Mouse (Mus musculus): Measurements from ENCODE around the gene Iqgap2. TPM values are rescaled to one million over a fixed set of nuclear protein-coding genes. Genes with fewer than 3 reads are reported as not detected.
A peak's percentile ranks its signal among the peaks of the same experiment; 100 is the strongest.

Gene Iqgap2
- total RNA-seq, 2 experiments from 2014 or later = 82.0 to 83.5 TPM

- DNase-seq (ENCODE audit: extremely low spot score in 1 of 2, low spot score in 1 of 2) = no peak
Measured at GRCm38 (mm10) chr13:95782311-95782968, 109.3 kb downstream of the Iqgap2 start.

DNA sequence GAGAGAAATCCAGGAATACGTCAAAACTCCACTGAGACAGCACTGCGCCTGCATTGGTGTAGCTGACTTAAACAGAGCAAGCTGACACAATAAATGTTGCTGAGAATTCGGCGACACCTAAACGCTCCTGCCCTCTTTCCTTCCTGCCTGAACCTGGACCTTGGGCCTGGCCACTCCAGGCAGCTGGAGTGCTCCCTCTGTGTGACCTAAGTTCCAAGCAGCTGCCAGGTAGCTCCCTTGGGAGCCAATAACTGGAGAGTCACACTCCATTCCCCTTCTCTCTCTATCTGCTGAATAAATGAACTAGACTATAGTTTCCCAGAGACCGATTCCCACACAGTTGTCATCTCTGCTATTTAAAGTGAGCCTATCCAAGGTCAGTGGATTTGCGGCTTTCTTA, 111.7 kb downstream of the Iqgap2 start:
- DNase-seq (ENCODE audit: extremely low spot score in 1 of 2, low spot score in 1 of 2) = no peak

GRCm38 (mm10) chr13:95779261-95779660, 112.5 kb downstream of the Iqgap2 start:
- DNase-seq (ENCODE audit: extremely low spot score in 1 of 2, low spot score in 1 of 2) = no peak

- peak in 1 of 2 experiments; percentile 39 for DNase-seq (ENCODE audit: extremely low spot score in 1 of 2, low spot score in 1 of 2)
Measured at GRCm38 (mm10) chr13:95778761-95779161, 113.0 kb downstream of the Iqgap2 start.

GRCm38 (mm10) chr13:95777651-95778391, 113.9 kb downstream of the Iqgap2 start:
- no peak for DNase-seq (ENCODE audit: extremely low spot score in 1 of 2, low spot score in 1 of 2)

DNA sequence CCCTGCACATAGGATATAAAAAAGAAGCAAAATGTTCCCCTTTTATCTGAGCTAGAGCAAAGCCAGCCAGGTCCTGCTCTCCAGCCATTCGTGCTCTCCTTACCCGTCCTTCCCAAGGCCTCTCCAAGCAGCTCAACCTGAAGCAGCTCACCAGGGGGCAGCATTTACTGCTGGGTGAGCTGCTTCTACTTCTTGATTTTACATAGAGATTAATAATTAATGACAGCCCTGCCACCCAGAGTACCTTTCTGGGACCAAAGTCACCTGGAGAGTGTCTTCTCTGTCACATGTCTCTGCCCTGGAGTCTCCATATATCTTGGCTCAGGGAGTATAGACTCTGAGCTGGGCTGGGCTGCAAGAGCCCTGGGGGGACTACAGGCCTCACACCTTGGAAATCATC, 114.5 kb downstream of the Iqgap2 start:
- DNase-seq (ENCODE audit: extremely low spot score in 1 of 2, low spot score in 1 of 2) = peak in 1 of 2 experiments; percentile 63

DNA sequence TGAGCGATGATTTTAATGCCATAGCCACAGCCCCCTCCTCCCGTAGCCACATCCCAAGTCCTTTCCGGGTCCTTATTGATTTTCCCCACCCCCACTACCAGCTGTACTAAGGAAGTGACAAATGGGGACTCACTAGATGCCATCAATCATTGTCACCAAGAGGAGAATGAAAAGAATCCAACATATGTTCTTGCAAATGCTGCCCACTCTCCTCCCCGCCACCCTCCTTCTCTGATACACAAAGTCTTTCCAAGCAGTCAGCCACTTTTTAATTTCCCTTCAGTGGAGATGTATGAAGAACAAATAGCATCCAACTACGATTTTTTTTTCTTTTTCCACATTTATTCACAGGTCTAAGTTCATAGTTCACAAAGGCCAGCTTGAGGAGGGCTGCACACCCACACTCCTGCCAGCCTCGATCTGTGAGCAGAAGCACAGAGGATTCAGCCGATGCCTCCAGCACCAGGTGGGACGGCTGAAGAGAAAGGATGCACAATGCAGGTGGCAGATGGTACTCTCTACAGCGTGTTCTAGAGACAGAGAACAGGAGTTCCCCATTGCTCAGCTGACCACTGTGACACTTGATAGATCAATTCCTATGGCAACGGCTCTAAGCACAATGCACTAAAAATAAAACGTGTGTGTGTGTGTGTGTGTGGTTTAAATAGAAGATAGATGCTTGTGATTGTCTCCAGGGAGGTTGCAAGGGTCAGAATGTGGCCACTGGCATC, 116.6 kb downstream of the Iqgap2 start:
- DNase-seq (ENCODE audit: extremely low spot score in 1 of 2, low spot score in 1 of 2) = peak in 1 of 2 experiments; percentile 44

DNA sequence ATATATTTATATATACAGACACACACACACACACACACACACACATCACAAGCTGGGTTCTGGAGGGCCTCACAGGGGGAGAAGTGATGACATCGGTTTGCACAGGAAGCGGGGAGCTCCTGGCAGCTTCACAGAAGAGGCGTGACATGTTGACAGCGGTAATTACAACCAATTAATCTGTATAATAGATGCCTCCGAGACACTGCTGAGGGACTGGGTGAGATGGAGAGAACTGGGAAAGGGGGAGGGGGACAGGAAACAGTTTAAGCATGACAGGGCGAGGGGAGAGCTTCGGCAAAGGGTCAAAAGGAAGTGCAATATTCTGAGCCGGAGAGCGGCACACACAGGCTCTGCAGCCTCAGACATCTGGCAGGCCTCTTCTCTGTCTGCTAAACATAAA, 126.7 kb downstream of the Iqgap2 start:
- DNase-seq (ENCODE audit: extremely low spot score in 1 of 2, low spot score in 1 of 2) = no peak

DNA sequence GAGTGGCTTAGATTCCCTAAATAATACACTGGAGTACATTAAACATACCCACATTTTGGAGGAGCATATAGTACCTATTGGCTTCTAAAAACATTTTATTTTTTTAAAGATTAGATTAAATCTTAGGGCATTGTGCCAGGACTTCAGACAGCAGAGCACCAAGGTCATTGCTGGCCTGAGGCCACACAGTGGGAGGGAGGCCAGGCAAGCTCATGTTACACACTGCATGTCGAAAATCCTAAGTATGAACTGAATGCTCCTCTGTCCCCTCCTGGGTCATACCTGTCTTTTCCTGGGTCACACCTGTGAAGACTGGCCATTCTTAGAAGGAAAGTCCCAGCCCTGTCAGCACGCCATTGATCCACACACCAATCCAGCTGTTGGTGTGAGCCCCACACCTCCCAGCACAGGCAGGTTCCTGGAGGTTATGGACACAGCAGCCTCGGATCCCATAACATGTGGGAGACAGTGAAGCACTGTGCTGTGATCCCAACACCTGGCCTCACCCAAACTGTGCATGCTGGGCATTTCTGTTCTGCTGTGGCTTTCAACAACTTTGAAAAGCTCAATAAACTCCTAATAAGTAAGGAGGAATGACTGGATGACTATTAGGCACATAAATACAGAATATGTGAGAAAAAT, 127.7 kb downstream of the Iqgap2 start:
- no peak for DNase-seq (ENCODE audit: extremely low spot score in 1 of 2, low spot score in 1 of 2)

GRCm38 (mm10) chr13:95759810-95760209, 131.9 kb downstream of the Iqgap2 start:
- DNase-seq (ENCODE audit: extremely low spot score in 1 of 2, low spot score in 1 of 2) = no peak

- no peak for DNase-seq (ENCODE audit: extremely low spot score in 1 of 2, low spot score in 1 of 2)
Measured at GRCm38 (mm10) chr13:95754285-95754684, 137.4 kb downstream of the Iqgap2 start.

DNA sequence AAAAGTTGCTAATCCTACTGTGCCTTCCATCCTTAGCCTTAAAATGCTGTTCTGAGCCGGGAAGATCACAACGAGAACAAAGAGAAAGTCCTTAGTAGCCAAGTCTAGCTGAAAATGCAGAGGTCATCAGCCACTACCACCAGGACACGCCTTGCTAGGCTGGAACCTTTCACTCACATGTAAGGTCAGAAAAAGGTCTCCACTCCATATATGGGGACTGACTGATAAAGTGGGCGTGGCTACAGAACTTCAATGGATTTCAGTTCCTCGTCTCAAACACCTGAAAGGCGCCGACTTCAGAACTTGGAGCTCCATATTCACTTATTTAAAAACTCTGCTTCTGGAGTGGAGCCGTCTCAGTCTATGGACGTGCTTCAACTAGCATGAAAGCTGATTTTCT, 139.3 kb downstream of the Iqgap2 start:
- no peak for DNase-seq (ENCODE audit: extremely low spot score in 1 of 2, low spot score in 1 of 2)

DNA sequence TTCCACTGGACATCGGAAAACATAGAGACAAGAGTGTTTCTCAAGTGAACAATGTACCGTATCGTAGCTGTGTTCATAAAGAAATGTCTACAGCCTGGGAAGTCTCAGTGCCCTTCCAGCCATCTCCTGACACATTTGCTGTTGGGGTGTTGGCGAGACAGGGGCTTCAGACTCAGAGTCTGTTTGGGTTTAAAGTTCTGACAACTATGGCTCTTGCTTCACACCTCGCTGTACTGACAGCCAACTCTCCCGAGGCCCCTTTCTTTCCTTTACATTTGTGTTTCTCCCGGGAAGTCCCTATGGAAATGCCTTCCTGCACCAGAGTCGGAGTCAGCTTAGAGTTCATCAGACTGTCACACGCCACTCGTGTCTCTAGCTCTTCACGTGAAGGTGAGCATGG, 144.2 kb downstream of the Iqgap2 start:
- no peak for DNase-seq (ENCODE audit: extremely low spot score in 1 of 2, low spot score in 1 of 2)

GRCm38 (mm10) chr13:95747101-95747500, 144.6 kb downstream of the Iqgap2 start:
- DNase-seq (ENCODE audit: extremely low spot score in 1 of 2, low spot score in 1 of 2) = no peak

GRCm38 (mm10) chr13:95746509-95746908, 145.2 kb downstream of the Iqgap2 start:
- DNase-seq (ENCODE audit: extremely low spot score in 1 of 2, low spot score in 1 of 2) = peak; percentile 40 to 59

DNA sequence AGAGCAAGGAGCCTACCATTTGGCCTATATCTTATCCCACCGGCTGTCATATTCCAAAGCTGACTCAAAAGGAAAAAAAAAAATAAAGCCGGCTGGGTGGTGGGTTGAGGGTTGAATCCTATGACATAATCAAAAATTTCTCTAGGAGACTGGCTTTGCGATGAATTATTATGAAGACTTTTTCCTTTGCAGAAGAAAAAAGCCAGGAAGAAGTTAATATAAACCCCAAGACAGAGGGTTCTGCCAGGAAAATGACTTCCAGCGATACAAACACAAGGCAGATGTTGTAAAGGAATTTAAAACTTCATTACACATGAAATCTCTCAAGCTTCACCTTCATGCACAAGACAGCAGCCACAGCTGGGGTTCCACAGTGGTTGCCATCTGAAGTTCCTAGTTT, 146.3 kb downstream of the Iqgap2 start:
- DNase-seq (ENCODE audit: extremely low spot score in 1 of 2, low spot score in 1 of 2) = no peak

DNA sequence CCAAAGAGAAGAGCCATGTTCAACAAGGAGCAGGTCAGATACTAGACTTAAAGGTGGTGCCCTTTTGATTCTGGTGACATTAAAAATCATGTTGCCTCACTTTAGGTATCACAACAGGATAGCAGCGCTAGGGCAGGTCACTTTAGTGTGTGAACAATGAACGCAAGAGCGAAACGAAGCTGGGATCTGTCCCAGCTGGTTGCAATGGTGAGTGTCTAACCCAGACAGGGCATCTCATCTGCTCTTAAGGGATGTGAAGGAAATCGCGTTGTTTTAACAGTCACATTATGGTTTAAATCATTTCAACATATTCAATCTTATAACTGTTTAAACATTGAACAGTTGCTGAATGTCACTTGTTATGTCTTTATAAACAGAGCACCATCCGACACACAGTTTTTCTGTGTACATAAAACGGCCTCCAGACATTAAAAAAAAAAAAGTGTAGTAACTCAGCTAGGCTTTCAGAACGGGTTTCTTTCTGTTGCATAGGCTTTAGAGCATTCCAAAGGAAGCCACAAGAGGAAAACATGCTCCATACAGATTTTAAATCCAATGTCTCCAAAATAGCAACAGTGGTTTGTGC, 148.7 kb downstream of the Iqgap2 start:
- no peak for DNase-seq (ENCODE audit: extremely low spot score in 1 of 2, low spot score in 1 of 2)

DNA sequence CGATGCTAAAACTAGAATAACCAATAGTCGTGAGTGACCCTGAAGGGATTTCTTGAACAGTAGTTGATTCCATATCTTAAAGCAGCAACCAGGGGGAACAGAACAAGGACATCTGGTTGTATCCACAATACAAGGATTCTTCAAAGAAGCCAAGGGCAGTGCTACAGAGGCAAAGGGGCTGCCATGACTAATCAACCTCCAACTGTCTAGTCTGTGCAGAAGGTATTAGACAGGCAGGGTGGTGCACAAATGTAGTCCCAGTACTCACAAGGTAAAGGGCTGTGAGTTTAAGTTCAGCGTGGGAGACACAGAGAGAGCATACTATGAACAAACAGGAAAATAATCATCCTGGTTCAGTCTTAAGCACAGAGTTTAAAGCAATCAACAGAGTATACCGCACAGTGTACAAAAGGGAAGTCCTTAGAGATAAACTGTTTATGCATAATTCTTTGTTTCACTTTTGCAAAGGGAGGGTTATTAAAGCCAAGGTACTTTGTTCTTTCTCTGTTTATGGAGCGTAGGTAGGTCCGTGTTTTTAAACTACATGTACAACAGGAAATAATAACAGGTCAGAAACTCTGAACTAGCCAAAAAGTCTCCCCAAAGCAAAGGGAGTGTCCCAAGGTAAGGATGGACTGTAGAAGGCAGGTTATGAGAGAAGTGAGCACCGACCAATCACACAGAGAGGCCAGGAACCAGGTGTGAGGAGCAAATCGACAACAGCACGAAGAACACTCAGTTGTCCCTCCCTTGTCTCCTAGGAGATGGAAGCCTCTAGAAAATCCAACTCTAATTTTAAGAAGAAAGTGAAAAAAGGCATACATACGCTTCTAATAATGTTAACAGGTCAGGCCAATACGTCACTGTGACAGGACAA, 149.7 kb downstream of the Iqgap2 start:
- no peak for DNase-seq (ENCODE audit: extremely low spot score in 1 of 2, low spot score in 1 of 2)

- DNase-seq (ENCODE audit: extremely low spot score in 1 of 2, low spot score in 1 of 2) = peak in 1 of 2 experiments; percentile 24
Measured at GRCm38 (mm10) chr13:95739651-95740050, 152.1 kb downstream of the Iqgap2 start.

DNA sequence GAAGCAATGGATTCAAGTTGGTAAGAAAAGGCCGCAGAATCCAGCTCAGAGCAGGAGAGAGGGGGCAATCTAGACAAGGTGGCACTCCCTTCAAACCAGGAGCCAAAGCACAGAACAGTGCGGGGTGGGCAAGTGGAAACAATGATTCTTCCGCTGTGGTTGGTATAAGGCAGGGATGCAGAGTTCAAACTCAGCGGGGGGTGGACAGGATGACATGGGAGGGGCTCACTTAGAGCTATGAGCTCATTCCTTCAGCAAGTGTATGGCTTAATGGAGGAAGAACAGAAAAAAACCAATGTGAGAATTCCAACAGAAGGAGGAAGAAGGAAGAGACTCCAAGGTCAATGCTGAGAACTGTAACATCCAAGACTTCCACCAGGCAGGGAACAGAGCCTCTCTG, 161.2 kb downstream of the Iqgap2 start:
- DNase-seq (ENCODE audit: extremely low spot score in 1 of 2, low spot score in 1 of 2) = no peak

Data from layer of hippocampus, postnatal 25 days (tissue).